Mouse (Mus musculus) T-helper 1 cell (primary cell): Measurements from ENCODE around the gene Me3.

Experiments
- in situ Hi-C: fragments of 300-600 bp; cut with MboI, MseI; formaldehyde crosslinking; loops from one replicate; pipeline ENCODE4 v1.15.1; 2025; ENCODE audit warnings: high pct_unique_total_duplicates

Gene Me3

DNA sequence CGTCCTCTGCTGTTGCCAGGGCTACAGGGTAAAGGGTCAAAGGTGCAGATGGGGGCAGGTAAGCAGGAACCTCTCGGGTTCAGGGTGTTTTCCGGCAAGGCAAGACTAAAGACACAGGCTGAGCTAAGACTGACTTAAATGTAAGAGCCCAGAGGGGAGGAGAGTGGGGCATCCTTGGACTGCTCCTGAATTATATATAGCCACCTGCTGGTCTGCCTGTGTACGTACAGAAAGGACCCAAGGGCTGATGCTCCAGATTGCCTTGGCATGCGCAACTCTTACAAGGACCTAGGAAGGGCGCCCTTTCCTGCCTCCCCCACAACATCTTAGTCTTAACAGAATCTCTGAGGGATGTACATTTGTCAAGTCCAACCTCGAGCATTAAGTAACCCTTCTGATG is 197.0 kb downstream of the Me3 start:
- in situ Hi-C loops = no loop called here

DNA sequence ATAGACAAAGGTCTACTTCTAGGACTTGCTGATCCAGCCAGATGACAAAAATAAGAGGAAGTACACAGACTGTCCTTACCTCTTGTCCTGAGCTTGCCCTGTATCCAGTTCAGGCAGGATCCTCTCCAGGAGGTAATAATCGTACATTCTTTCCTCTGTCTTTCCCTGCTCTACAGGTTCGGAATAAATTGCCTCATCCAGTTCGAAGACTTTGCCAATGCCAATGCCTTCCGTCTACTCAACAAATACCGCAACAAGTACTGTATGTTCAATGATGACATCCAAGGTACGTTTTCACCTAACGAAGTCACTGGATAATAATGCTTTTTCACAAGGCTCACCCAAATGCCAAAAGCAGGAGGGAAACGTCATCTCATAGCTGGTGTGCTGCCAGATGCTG is 201.3 kb downstream of the Me3 start:
- in situ Hi-C loops = no loop called here

DNA sequence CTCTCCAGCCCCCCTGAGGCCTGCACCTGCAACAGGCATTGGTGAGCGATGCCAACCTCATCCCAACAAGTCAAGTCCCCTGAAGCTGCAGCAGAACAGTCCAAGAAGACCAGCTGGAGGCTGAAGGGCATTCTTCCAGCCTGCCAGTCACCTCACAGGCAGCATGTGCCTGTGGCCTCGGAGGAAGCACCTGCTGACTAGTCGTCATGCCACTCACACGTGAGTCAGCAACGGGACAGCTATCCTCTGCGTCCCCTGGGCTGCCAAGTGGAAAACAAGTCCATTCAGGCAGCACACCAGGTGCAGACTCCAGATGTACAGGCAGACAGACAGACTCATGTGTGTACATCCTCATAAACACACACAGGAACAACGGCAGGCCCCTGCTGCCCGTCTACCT is 203.4 kb downstream of the Me3 start:
- in situ Hi-C loops = no loop called here

- in situ Hi-C loops = no loop called here
Observed at GRCm38 (mm10) chr7:89836676-89837075, 204.5 kb downstream of the Me3 start.

DNA sequence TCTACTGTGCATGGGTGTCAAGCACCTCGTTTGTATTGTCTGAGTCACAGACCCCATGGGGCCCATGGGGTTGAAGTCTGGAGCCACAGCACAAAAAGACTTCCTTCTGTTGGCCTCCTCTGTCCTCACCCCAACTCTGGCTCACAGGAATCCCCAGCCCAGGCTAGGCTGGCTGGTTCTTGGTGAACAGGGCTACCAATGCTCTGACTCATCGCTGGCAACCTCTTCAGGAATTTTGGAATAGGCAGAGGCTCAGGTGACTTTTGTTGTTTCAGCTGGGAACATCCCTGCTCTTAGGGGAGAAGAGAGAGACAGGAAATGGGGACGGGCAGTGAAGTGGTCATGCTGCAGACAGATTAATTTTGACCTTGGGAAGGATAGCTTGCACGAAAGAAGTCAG is 205.6 kb downstream of the Me3 start:
- in situ Hi-C loops = no loop called here

DNA sequence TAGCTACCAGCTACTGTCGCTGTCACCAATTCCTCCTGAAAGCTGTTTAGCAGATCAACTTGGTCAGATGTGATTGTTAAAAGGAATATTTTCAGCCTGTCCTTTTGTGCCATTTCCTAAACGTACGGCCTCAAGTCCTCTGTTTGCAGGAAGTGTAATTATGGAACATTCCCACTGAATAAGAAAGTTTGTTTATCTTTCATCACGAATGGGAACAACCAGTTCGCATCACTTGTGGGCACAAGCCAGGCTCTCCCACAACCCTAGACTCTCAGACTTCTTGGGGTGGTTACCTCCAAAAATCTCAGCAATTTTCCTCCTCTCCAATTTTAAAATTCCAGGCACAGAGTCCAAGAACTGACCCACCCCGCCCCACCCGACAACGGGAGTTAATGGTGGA is 207.5 kb downstream of the Me3 start:
- in situ Hi-C loops = loop anchor here (5.0 to 10.0 kb wide), 2 partner anchors 327 to 365 kb away; no protein-coding TSS in a partner anchor

GRCm38 (mm10) chr7:89841670-89842403 is 209.6 kb downstream of the Me3 start:
- in situ Hi-C loops = loop anchor here (5.0 to 10.0 kb wide), 2 partner anchors 330 to 367 kb away; no protein-coding TSS in a partner anchor

- in situ Hi-C loops = loop anchor here (5.0 to 10.0 kb wide), 2 partner anchors 330 to 368 kb away; no protein-coding TSS in a partner anchor
Observed at GRCm38 (mm10) chr7:89842404-89842715, 210.2 kb downstream of the Me3 start.

- in situ Hi-C loops = loop anchor here (5.0 to 10.0 kb wide), 2 partner anchors 331 to 368 kb away; no protein-coding TSS in a partner anchor
Observed at GRCm38 (mm10) chr7:89843121-89843520, 210.9 kb downstream of the Me3 start.

DNA sequence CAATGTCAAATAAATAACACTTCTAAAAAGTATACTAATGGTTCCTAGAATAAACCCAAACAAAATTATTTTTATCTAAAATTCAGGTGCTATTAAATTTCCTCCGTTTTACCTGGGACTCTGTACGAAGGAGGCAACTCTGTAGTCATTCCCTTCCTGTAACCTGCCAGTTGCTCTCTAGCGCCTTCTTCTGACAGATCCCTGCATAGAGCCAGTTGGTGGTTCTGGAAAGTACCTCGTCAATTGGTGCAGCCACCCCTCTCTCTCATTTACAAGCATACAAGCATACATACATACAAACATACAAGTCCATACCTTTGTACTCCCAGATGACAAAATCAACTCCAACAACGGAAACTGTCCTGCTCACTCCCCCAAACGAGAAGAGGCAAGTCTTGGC is 211.3 kb downstream of the Me3 start:
- in situ Hi-C loops = loop anchor here (5.0 to 10.0 kb wide), 2 partner anchors 331 to 369 kb away; no protein-coding TSS in a partner anchor

GRCm38 (mm10) chr7:89845669-89846068 is 213.5 kb downstream of the Me3 start:
- in situ Hi-C loops = loop anchor here (5.0 to 10.0 kb wide), 2 partner anchors 371 to 758 kb away; no protein-coding TSS in a partner anchor

GRCm38 (mm10) chr7:89850510-89850909 is 218.3 kb downstream of the Me3 start:
- in situ Hi-C loops = no loop called here

DNA sequence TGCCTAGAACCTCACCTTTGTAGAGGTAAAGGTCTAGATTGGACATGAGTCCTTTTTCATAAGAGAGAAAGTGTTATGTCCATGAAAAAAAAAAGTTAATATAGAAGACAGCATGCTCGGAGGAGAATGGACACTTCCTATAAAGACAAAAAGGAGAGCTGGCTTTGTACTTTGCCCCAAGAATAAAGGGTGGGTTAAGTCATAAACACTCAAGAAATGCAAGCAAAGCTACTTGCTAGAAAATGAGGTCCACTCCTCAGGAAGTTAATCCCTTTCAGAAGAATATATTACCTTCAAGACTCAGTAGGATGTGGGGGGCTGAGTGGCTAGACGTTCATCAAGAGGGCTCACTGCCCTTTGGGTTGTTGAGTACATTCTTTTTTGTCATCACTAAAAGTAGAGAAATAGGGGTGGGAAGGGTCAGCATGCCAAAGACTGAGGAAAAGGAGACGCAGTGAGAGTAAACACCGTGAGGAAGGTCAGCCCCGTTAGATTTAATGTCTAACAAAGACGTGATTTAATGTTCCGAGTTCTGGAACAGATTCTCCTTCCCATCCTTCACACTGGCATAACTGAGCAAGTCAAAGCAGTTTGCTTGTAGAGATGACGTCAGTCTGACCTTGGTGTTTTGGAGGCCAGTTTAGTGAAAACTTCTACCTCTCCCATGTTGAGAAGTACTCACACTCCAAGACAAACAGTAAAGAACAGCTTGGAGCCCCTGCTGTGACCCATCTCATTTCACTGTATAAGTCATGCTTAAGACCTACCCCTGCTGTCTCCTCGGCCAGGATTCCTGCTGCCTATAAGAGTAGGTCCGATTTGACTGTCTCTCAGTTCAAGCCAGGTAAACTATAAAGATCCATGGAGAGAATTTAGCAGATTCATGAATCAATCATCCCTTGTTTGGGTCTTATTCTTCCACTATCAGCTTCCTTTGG is 220.2 kb downstream of the Me3 start:
- in situ Hi-C loops = no loop called here

DNA sequence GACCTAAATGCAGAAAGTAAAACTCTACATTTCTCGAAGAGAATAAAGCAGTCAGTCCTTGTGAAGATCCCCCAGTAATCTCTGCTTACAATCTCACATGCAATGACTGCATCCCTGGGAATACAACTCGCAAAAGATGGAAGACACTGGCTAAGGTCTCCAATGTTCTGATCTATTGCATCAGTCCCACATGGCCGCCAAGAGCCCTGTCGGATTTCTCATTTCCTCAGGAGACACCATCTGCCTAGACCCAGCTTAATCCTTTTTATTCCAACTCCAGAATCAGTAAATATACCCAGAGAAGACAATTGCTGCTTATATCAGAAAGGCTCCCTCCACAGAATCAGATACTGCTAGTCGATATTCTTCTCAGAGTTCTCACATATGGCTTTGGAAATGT is 220.9 kb downstream of the Me3 start:
- in situ Hi-C loops = no loop called here

- in situ Hi-C loops = no loop called here
Observed at GRCm38 (mm10) chr7:89855196-89855595, 223.0 kb downstream of the Me3 start.

DNA sequence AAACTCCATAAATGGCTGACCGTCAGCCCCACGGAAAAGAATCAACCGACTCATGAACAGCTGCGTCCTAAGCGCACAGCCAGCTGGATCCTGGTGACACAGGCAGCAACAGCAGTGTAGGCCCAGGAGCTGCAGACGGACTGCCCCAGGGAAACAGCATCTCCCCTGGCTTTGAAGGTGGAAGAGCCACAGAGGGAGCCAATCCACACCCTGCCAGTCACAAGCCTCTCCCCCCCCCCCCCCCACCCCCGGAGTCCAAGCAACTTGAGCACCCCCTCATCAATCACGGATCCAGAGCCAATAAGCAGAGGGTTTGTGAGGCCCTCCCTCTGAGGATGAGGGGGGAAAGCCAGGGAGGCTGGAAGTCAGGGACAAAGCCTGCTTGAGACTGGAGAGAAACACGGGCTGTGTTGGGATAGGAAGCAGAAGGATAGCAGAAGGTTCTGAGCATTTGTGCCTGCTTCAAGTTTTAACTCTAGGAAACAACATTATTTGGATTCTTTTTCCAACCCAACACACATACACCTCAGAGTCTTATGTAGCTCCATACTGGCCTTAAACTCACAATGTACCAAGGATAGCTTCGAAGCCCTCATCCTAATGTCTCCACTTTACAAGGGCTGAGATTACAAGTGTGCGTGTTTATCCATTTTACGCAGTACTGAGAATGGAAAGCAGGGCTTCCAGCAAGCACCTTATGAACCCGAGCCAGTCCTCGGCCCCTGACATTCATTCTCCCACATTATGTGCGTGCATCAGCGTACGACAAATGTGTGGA is 224.4 kb downstream of the Me3 start:
- in situ Hi-C loops = no loop called here

DNA sequence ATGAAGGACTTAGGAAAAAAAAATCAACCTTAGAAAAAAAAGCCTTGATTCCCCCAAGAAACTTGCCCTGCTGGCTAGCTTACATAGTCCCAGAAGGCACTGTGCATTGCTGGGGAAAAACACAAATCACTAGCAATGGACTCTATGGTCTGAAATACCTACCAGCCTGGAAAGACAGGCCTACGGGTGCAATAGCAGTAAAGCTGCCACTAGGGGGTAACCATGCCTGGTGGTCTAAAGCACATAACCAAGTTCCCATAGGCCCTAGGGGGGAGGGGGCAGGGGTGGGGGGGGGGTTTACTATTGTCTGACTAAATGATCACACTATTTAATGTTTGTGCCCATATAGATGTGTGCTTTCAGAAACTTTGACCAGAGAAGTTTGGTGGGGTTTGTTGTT is 232.6 kb downstream of the Me3 start:
- in situ Hi-C loops = no loop called here

GRCm38 (mm10) chr7:89867221-89867620 is 235.0 kb downstream of the Me3 start:
- in situ Hi-C loops = no loop called here

- in situ Hi-C loops = no loop called here
Observed at GRCm38 (mm10) chr7:89879686-89880085, 247.5 kb downstream of the Me3 start.

- in situ Hi-C loops = no loop called here
Observed at GRCm38 (mm10) chr7:89884551-89884950, 252.4 kb downstream of the Me3 start.

DNA sequence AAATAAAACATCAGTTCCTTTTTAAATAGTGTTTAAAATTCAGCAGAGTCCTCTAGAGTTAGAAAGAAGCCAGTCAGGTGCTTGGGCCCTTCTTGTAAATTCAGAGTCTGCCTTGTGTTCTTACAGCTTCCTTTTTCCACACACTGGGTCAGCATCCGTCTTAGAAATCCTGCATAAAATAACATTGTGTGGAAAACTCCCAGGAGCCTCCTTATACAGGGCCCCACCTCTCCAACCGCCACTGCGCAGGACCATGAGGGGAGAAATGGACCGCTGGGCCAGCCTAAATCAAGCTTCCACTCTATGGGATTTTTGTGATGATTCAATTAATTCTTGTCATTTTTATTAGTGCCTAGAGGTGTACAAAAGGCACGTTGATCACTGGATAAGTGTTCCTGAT is 259.2 kb downstream of the Me3 start:
- in situ Hi-C loops = no loop called here

DNA sequence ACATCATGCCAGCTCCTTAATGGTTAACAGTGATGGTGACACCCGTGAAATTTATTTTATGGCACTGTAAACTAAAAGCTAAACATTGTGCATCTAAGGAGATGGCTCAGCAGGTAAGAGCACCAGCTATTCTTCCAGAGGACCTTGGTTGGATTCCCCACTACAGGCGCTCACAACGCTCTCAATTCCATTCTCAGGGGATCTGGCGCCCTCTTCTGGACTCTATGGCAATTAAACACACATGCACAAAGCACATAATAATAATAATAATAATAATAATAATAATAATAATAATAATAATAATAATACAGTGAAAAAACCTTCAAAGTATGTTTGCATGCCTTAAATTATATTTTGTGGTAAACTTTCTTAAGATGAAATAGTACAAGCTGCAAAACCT is 259.7 kb downstream of the Me3 start:
- in situ Hi-C loops = no loop called here
